Mouse (Mus musculus) midbrain, embryonic 10.5 days (tissue): ENCODE results near the gene Atf3. TPM values are rescaled to one million over a fixed set of nuclear protein-coding genes. Genes with fewer than 3 reads are reported as not detected.

Source experiments
- DNase-seq: peaks from one replicate; pipeline ENCODE4 v3.0.0-alpha.2; 2017; ENCODE audit warnings: low spot score
- H3K27ac ChIP-seq: fragments of 300-500 bp; sonication (generic); replicated peaks from 2 replicates; pipeline ENCODE4 v1.5.1; 2016; ENCODE audit warnings: mild to moderate bottlenecking
- H3K27me3 ChIP-seq: fragments of 300-500 bp; sonication (generic); 2 replicates; pipeline ENCODE4 v1.6.1; 2016; ENCODE audit warnings: low read depth, mild to moderate bottlenecking; ENCODE audit not compliant: poor library complexity, severe bottlenecking
- H3K36me3 ChIP-seq: fragments of 300-500 bp; sonication (generic); 2 replicates; pipeline ENCODE4 v1.6.1; 2016; ENCODE audit warnings: mild to moderate bottlenecking, moderate library complexity
- H3K4me1 ChIP-seq: fragments of 300-500 bp; sonication (generic); 2 replicates; pipeline ENCODE4 v1.6.1; 2016
- H3K4me3 ChIP-seq: fragments of 300-500 bp; sonication (generic); 2 replicates; pipeline ENCODE4 v1.5.1; 2016; ENCODE audit warnings: mild to moderate bottlenecking, moderate library complexity
- H3K9me3 ChIP-seq: fragments of 300-500 bp; sonication (generic); replicated peaks from 2 replicates; pipeline ENCODE4 v1.6.1; 2016; ENCODE audit warnings: mild to moderate bottlenecking
- WGBS: fragments of 180-500 bp; shearing (Covaris S2); methylation state at CpG from one replicate; pipeline ENCODE4 v1.1.7; 2016; 5-methylcytosine and 5-hydroxymethylcytosine counted together
- polyA plus RNA-seq: library from polyadenylated mRNA; unstranded; fragments of >200 nt; fragmentation: Nextera tagmentation; extraction: Ambion mirVana; gene quantifications from 2 replicates; pipeline ENCODE4 v1.2.1, GENCODE M21; 2016

Gene Atf3
- polyA plus RNA-seq, 1 experiment from 2014 or later: 5.5 TPM

DNA sequence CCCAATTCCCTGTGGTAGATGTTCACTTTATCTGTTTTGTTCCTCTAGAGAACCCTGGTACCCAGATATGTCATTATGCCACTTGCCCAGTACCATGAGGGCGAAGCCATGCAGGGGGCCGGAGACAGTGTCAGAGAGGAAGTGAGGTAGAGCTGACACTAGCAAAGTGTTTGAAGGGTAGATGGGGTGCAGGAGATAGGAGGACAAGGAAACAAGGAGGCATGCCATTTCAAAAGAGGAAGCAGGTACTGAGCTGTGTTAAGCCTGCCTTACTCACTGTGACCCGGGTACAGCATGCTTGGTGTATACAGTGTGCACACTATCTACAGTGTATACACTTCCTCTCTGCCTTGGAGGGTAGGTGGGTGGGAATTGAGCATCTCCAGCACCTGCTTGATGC is 32.1 kb upstream of the Atf3 start:
- no peak overlapping the region for H3K27ac ChIP-seq
- no peak overlapping the region for H3K4me3 ChIP-seq
- 0 out of 2 replicates have a peak, but pooled peaks cover 4% of the 10 kb centered on the region for H3K4me1 ChIP-seq
- H3K36me3 ChIP-seq: peaks cover 10% of the 10 kb centered on the region; the same call in 1 of the 2 replicates
- 93% methylated on average over 3 of the region's 3 CpGs for whole genome bisulfite sequencing
- no peaks in the 10 kb centered on the region for H3K27me3 ChIP-seq
- no peak for DNase-seq
- peaks cover 8% of the 10 kb centered on the region; the same call in 1 of the 2 replicates for H3K9me3 ChIP-seq

DNA sequence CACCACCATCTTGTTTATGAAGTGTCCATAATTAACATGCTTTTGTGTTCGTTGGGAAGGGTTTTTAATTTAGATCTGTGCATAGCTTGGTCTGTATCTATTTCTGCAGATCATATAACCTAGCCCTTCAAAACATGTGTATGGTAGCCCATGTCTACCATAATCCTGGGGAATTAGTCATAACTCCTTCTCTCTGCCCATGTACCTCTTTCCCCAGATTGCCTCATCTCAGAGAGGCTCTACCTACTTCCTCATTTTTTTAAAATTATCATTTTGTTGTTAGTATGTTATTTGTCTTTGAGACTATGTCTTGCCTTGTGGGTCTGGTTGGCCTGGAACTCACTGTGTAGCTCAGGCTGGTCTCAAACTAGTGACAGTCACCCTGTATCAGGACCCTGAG is 30.6 kb upstream of the Atf3 start:
- Histone ChIP-seq H3K36me3 (peaks cover 10% of the 10 kb centered on the region; the same call in 1 of the 2 replicates), H3K4me3 (no peak overlapping the region), H3K4me1 (no peaks in the 10 kb centered on the region), H3K9me3 (peaks cover 8% of the 10 kb centered on the region; the same call in 1 of the 2 replicates), H3K27ac (no peak overlapping the region), H3K27me3 (no peaks in the 10 kb centered on the region)
- DNase-seq: no peak
- WGBS: 78% methylated on average over 1 of the region's 1 CpGs

DNA sequence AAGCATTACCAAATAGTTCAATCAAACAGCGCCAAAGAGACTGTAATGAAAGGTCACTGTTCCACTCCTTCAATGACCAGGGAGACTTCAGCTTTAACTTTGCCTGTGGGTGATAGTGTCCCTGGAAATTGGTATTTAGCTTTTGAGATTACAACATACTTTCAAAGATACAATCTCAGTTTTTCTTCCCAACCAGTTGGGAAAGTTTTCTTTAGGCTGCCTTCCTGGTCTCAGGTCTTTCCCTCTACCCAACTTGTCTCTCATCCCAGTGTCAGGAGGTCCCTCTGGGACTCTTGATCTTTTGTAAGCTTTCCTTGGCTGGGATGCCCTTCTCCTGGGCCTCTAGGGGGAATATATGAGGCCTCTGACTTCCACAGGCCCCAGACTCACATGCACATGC is 29.7 kb upstream of the Atf3 start:
- H3K4me3 ChIP-seq: no peak overlapping the region
- H3K27me3 ChIP-seq: no peaks in the 10 kb centered on the region
- DNase-seq: no peak
- peaks cover 8% of the 10 kb centered on the region; the same call in 1 of the 2 replicates for H3K9me3 ChIP-seq
- WGBS: 95% methylated on average over 1 of the region's 1 CpGs
- H3K36me3 ChIP-seq: peaks cover 10% of the 10 kb centered on the region; the same call in 1 of the 2 replicates
- no peak overlapping the region for H3K27ac ChIP-seq
- 0 out of 2 replicates have a peak, but pooled peaks cover 4% of the 10 kb centered on the region for H3K4me1 ChIP-seq

DNA sequence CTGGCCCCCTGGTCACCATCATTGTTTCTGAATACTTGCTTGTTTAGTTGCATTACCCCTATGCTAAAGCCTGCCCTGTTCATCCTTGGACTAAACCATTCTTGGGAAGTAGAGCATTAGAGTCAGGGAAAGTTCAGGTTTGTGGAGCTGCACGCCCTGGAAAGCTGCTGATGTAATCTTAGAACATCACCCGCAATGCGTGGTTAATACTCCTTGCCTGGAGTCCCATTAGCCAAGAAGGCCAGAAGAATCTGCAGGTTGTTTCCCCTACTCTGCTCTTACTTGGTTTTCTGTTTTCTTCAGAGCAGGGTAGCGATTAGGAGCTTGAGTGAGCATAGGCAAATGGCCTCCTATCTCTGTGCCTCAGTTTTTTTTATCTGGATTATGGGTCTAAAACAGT is 26.0 kb upstream of the Atf3 start:
- 94% methylated on average over 4 of the region's 4 CpGs for WGBS
- no peak for DNase-seq
- no peaks in the 10 kb centered on the region for H3K27me3 ChIP-seq

DNA sequence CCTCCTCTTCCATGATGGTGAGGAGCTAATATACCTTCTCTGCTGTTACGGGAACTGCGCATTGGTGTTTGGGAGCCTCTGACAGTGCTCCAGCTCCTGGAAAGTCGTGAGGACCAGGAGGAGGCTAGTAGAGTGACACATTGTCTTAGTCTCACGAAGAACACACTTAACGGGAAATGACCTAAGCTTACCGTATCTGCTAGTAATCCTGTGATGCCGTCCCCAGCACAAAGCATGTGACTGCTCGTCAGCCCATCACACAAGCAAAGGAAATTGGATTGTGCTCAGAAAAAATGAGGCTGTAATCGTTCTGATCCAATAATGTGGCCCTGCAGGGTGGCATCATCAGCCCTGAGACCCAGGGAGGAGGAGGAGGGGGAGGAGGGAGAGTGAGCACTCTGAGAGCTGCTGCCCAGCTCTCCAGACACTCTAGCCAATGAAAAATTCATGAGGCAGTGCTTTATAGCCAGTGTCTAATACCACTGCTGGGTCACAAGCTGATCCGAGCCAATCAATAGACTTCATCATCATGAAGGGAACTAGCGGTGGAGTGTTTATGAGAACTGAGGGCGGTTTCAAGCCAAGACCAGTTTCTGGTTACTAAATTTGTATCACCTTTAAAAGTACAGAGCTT is 24.3 kb upstream of the Atf3 start:
- no peaks in the 10 kb centered on the region for H3K27me3 ChIP-seq
- H3K36me3 ChIP-seq: peaks cover 10% of the 10 kb centered on the region; the same call in 1 of the 2 replicates
- H3K4me1 ChIP-seq: peaks cover 10% of the 10 kb centered on the region; the same call in 1 of the 2 replicates
- H3K9me3 ChIP-seq: peaks cover 8% of the 10 kb centered on the region; the same call in 1 of the 2 replicates
- H3K27ac ChIP-seq: no peak overlapping the region; the same call in 1 of the 2 replicates
- no peak overlapping the region for H3K4me3 ChIP-seq
- 70% methylated on average over 12 of the region's 12 CpGs for WGBS
- peak; percentile 42 for DNase-seq

More for the DNA sequence above, 26.0 kb upstream of the Atf3 start:
- H3K4me3 ChIP-seq: no peak overlapping the region
- no peak overlapping the region for H3K27ac ChIP-seq
- peaks cover 10% of the 10 kb centered on the region; the same call in 1 of the 2 replicates for H3K36me3 ChIP-seq
- H3K4me1 ChIP-seq: peaks cover 10% of the 10 kb centered on the region; the same call in 1 of the 2 replicates
- H3K9me3 ChIP-seq: peaks cover 8% of the 10 kb centered on the region; the same call in 1 of the 2 replicates

DNA sequence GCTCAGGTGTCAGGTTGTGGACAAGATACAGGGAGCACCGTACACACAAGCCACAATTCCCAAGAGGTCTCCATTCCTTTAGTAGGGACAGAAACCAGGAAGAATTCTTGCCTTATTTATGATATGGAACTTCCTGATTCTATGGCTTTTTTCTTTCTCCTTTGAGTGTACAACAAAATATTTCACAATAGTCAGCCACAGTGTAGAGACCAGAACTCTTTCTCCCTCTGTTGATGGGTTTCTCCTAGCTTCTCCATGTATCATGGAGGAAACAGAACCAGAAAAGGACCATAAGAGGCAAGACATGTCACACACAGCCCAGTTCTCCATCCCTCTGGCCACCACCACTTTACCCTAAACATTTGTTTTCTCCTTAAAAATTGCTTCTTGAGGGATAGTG is 23.7 kb upstream of the Atf3 start:
- H3K4me1 ChIP-seq: peaks cover 10% of the 10 kb centered on the region; the same call in 1 of the 2 replicates
- 93% methylated on average over 1 of the region's 1 CpGs for WGBS
- H3K36me3 ChIP-seq: peaks cover 7% of the 10 kb centered on the region; the same call in 1 of the 2 replicates
- no peak for DNase-seq
- no peak overlapping the region for H3K27ac ChIP-seq
- no peak overlapping the region for H3K4me3 ChIP-seq
- peaks cover 5% of the 10 kb centered on the region; the same call in 1 of the 2 replicates for H3K9me3 ChIP-seq
- H3K27me3 ChIP-seq: no peaks in the 10 kb centered on the region

DNA sequence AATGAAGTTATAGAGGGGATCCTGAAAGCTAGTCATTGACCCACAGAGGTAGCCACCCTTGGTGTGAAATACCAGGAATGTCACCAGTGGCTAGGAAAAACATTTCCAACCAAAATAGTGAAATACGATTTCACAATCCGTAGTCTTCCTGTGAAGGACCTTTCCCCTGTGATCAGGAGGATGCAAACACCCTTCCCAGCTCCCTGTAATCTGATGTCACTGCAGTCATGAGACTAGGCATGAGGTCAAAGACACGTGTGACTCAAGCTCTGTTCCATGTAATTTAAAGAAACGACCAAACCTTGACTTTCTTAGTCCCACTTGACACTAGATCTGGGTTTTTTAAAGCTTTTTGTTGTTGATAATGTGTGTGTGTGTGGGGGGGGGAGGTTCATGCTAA is 21.8 kb upstream of the Atf3 start:
- 83% methylated on average over 4 of the region's 4 CpGs for whole genome bisulfite sequencing
- Histone ChIP-seq H3K36me3 (no peaks in the 10 kb centered on the region), H3K27ac (no peak overlapping the region), H3K27me3 (no peaks in the 10 kb centered on the region), H3K4me3 (no peak overlapping the region), H3K9me3 (no peaks in the 10 kb centered on the region), H3K4me1 (peaks cover 10% of the 10 kb centered on the region; the same call in 1 of the 2 replicates)
- DNase-seq: no peak

DNA sequence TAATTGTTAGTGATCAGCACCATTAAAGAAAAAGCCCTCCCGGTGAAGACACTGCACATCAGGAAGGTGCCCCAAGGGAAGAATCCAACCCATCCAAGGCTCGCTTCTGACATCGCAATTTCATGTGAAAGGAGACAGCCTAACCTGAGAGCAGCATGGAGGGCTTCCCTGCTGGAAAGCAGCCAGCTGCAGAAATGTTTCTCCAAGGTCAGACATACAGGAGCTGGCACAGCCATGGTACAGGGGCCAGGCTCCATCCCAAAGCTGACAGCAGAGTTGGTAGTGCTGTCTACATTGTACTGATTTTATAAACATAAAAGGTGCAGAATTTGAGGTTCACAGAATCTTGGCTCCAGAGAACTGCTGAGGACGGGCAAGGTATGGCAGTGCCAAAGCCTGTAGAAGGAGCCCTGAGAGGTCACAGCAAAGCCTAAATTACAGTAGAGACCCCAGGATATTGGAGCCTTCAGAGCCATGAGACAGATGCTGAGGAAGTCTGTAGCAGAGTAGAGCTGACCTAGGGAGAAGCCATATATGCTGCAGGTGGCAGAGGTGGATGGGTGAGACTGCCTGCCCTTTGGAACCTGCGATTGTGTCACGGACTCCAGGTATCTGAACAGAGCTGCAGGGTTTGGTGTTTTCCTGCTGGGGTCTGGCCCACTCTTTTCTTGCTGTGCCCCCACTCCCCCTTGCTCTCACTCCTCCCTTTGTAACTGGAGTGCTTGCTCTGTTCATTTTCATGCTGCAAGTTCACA is 18.1 kb upstream of the Atf3 start:
- WGBS: 89% methylated on average over 6 of the region's 6 CpGs

DNA sequence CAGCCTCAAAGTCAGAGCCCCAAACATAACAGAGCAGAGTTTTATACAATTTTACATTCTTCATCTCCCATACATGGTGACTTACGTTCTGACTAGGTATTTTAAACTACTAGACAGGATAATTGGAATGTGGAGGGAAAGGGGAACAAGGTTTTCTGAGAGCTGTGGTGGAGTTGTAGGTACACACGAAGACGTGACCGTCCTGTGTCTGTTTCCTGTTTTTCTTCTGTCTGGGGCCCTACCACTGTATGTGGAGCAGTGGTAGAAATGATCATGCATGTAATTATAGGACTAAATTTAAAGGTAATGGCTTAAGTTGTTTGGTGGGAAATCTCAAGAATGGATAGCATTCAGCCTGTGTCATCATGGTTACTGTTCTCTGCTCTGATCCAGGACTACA is 17.0 kb upstream of the Atf3 start:
- 85% methylated on average over 4 of the region's 4 CpGs for WGBS
- DNase-seq: no peak
- H3K4me1 ChIP-seq: no peaks in the 10 kb centered on the region
- H3K27me3 ChIP-seq: no peaks in the 10 kb centered on the region
- no peaks in the 10 kb centered on the region for H3K36me3 ChIP-seq
- no peak overlapping the region for H3K27ac ChIP-seq
- 0 out of 2 replicates have a peak, but pooled peaks cover 4% of the 10 kb centered on the region for H3K9me3 ChIP-seq
- H3K4me3 ChIP-seq: no peak overlapping the region

More for the DNA sequence above, 18.1 kb upstream of the Atf3 start:
- Histone ChIP-seq H3K4me3 (no peak overlapping the region), H3K9me3 (0 out of 2 replicates have a peak, but pooled peaks cover 4% of the 10 kb centered on the region), H3K36me3 (no peaks in the 10 kb centered on the region), H3K4me1 (no peaks in the 10 kb centered on the region), H3K27me3 (no peaks in the 10 kb centered on the region), H3K27ac (no peak overlapping the region)
- no peak for DNase-seq

DNA sequence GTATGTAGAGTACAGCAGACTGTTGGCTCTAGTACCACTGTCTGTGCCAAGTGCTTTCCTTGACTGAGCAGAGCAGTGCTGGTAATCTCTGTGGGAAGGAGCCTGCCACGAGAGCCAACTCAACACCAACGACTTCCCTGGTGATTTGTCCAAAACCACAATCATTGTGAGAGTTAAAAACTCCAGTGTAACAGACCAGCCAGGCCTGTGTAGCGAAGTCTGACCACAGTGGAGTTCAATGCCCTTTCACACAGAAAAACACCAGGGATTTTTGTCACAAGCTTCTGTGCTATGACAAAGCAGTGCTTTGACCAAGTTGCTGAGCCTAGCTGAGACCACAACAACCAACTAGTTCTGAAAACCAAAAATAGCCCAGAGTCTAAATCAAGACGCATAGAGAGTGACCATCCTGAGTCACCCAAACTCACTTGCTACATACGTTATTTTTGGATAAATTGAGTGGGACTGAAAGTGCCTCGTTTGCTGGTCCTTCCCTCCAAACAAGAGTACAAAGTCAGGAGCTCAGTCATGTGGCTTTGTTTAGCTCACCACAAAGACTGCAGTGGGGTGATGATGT is 12.6 kb upstream of the Atf3 start:
- no peak for DNase-seq
- 88% methylated on average over 6 of the region's 6 CpGs for WGBS
- Histone ChIP-seq H3K36me3 (no peaks in the 10 kb centered on the region), H3K4me1 (peaks cover 4% of the 10 kb centered on the region), H3K9me3 (0 out of 2 replicates have a peak, but pooled peaks cover 4% of the 10 kb centered on the region), H3K4me3 (no peak overlapping the region), H3K27ac (no peak overlapping the region), H3K27me3 (no peaks in the 10 kb centered on the region)

DNA sequence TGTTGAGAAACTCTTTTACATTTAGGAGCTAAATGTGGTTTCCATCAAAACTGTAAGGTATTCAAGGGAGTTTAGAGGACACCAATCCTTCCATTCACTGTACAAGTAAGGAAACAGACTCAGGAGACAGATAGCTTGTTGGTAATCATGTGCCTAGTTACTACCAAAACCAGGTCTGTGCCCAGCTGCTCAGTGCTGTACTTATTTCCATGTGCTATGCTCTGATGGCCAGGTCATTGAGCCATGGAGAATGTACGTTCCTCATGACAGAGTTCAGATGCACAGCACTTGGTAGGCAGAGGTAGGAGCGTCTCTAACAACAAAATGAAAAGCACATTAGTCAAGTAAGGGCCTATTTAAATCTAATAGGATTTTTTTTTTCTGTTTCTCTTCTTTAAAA is 8.7 kb upstream of the Atf3 start:
- Histone ChIP-seq H3K27ac (no peak overlapping the region), H3K4me1 (peaks cover 22% of the 10 kb centered on the region), H3K9me3 (0 out of 2 replicates have a peak, but pooled peaks cover 3% of the 10 kb centered on the region), H3K36me3 (no peaks in the 10 kb centered on the region), H3K27me3 (no peaks in the 10 kb centered on the region), H3K4me3 (no peak overlapping the region)
- WGBS: 93% methylated on average over 2 of the region's 2 CpGs
- no peak for DNase-seq

DNA sequence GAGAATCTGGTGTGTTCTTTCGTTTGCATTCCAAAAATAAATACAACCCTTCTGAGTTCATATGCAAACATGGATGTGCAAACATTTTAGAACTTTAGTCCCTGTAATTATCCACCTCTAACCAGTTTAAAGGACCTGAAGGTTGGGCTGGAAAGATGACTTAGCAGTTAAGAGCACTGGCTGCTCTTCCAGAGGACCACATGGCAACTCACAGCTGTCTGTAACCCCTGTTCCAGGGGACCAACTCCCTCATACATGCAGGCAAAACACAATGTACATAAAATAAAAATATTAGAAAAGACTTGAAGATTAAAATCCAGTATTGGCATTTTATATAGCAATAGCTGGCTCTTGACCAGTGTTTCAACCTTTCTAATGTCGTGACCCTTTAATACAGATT is 7.9 kb upstream of the Atf3 start:
- no peak overlapping the region for H3K27ac ChIP-seq
- no peak for DNase-seq
- no peaks in the 10 kb centered on the region for H3K36me3 ChIP-seq
- H3K27me3 ChIP-seq: no peaks in the 10 kb centered on the region
- 91% methylated on average over 2 of the region's 2 CpGs for WGBS
- no peak overlapping the region for H3K4me3 ChIP-seq
- H3K9me3 ChIP-seq: no peaks in the 10 kb centered on the region
- peaks cover 22% of the 10 kb centered on the region for H3K4me1 ChIP-seq
